Mouse (Mus musculus) MN1 (cell line): Measurements from ENCODE around the gene Rpf2.

ENCODE experiments used
- DNase-seq: peaks from one replicate; pipeline ENCODE4 v3.0.0-alpha.2; 2016; ENCODE audit warnings: low spot score

The Rpf2 gene

GRCm38 (mm10) chr10:40246374-40247165 is at the start of gene Rpf2:
TSS of gene Rpf2 (minus strand) at chr10:40247036.
- DNase-seq: peak; percentile 96

GRCm38 (mm10) chr10:40292640-40293039 is 45.8 kb upstream of the Rpf2 start:
- no peak for DNase-seq

- DNase-seq: no peak
Observed at GRCm38 (mm10) chr10:40286767-40287166, 39.9 kb upstream of the Rpf2 start.

GRCm38 (mm10) chr10:40285571-40285970 is 38.7 kb upstream of the Rpf2 start:
- DNase-seq: no peak

GRCm38 (mm10) chr10:40284997-40285396 is 38.2 kb upstream of the Rpf2 start:
- no peak for DNase-seq

GRCm38 (mm10) chr10:40284179-40284831 is 37.5 kb upstream of the Rpf2 start:
- DNase-seq: no peak

- no peak for DNase-seq
Observed at GRCm38 (mm10) chr10:40283636-40284035, 36.8 kb upstream of the Rpf2 start.

GRCm38 (mm10) chr10:40281565-40281964 is 34.7 kb upstream of the Rpf2 start:
- no peak for DNase-seq

GRCm38 (mm10) chr10:40278317-40278716 is 31.5 kb upstream of the Rpf2 start:
- DNase-seq: no peak

GRCm38 (mm10) chr10:40275991-40276390 is 29.2 kb upstream of the Rpf2 start:
- no peak for DNase-seq

GRCm38 (mm10) chr10:40273938-40274337 is 27.1 kb upstream of the Rpf2 start:
- no peak for DNase-seq

- DNase-seq: no peak
Observed at GRCm38 (mm10) chr10:40271216-40271615, 24.4 kb upstream of the Rpf2 start.

GRCm38 (mm10) chr10:40264920-40265319 is 18.1 kb upstream of the Rpf2 start:
- DNase-seq: no peak

GRCm38 (mm10) chr10:40263691-40264090 is 16.9 kb upstream of the Rpf2 start:
- no peak for DNase-seq

GRCm38 (mm10) chr10:40262200-40262599 is 15.4 kb upstream of the Rpf2 start:
- DNase-seq: no peak

GRCm38 (mm10) chr10:40260305-40260704 is 13.5 kb upstream of the Rpf2 start:
- DNase-seq: no peak

GRCm38 (mm10) chr10:40259542-40259941 is 12.7 kb upstream of the Rpf2 start:
- DNase-seq: no peak

- peak; percentile 93 for DNase-seq
Observed at GRCm38 (mm10) chr10:40258976-40259375, 12.1 kb upstream of the Rpf2 start.

- DNase-seq: peak; percentile 99
Observed at GRCm38 (mm10) chr10:40258401-40258966, 11.6 kb upstream of the Rpf2 start.

- DNase-seq: peak; percentile 98
Observed at GRCm38 (mm10) chr10:40257414-40258255, 10.8 kb upstream of the Rpf2 start, which contains the start of gene Gtf3c6. TSS of gene Gtf3c6 (minus strand) at chr10:40258108.

GRCm38 (mm10) chr10:40256716-40257115 is 9.9 kb upstream of the Rpf2 start:
- DNase-seq: peak; percentile 80

GRCm38 (mm10) chr10:40250969-40251368 is 4.1 kb upstream of the Rpf2 start:
- no peak for DNase-seq
